8 mouse cellular contexts compared by ENCODE assay signal in the genomic region with DNA sequence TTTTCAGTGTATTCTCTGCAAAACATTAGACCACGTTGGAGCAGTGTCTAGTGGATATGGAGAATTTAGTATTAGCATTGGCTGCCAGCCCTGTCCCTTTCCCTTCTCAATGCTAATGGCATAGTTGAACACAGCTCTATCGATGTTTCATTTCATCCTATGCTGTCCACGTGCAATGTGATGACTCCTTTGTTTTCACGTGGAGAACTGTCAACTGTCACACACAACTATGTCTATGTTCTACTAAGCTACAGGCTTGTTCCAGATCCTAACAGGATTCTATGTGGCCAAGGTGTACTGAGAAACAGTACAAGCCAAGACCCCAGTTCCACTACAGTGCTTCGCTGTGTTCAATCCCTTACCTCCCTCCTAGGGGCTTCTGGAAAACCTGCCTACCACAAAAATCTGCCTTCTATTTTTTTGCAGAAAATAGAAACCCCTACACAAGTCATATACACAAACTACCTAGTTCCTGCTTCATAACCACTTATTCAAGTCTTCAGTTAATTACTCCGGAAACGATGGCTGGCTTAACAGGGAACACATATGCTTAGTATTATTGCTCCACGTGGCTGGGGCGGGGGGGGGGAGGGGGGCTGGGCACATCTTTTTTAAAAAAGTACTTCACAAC. TPM values are rescaled to one million over a fixed set of nuclear protein-coding genes. Genes with fewer than 3 reads are reported as not detected.
A peak's percentile ranks its signal among the peaks of the same experiment; 100 is the strongest.
DNase-seq lines count a peak whose midpoint lies in the region; ATAC-seq and TF ChIP-seq lines count a peak whose summit lies in the region.

No protein-coding gene starts in this region.

- 3% methylated on average over 9 of the region's 9 CpGs for WGBS in lung, embryonic 16.5 days
- 10% methylated on average over 9 of the region's 9 CpGs for WGBS in embryonic facial prominence, embryonic 12.5 days
- 19% methylated on average over 9 of the region's 9 CpGs for WGBS in limb, embryonic 10.5 days
- WGBS in olfactory bulb, adult 2 months, result 5% methylated on average over 9 of the region's 9 CpGs

- H3K27ac ChIP-seq in lung, embryonic 16.5 days (ENCODE audit: low read length), result no peak overlapping the region
- H3K27ac ChIP-seq in embryonic facial prominence, embryonic 12.5 days, result no peak overlapping the region
- peak overlapping the region; percentile 100 for H3K27ac ChIP-seq in limb, embryonic 10.5 days
- no peak overlapping the region for H3K27ac ChIP-seq in olfactory bulb, adult 2 months (ENCODE audit: insufficient read depth, low read depth, low read length)

- TF ChIP-seq POLR2A in olfactory bulb, adult 2 months (IDR thresholded peaks at IDR 0.05; ENCODE audit: insufficient read depth, low read depth, low read length), result no peak

- no peaks in the 10 kb centered on the region for H3K9me3 ChIP-seq in lung, embryonic 16.5 days (ENCODE audit: control insufficient read depth, low read length)
- H3K9me3 ChIP-seq in embryonic facial prominence, embryonic 12.5 days, result no peaks in the 10 kb centered on the region
- H3K9me3 ChIP-seq in limb, embryonic 10.5 days (replicated peaks), result no peaks in the 10 kb centered on the region

- peak overlapping the region; percentile 72 for H3K4me2 ChIP-seq in lung, embryonic 16.5 days (ENCODE audit: low read depth, low read length)
- H3K4me2 ChIP-seq in embryonic facial prominence, embryonic 12.5 days (replicated peaks), result peak overlapping the region; percentile 64

- H3K9ac ChIP-seq in lung, embryonic 16.5 days (ENCODE audit: low read length), result peak overlapping the region; percentile 99
- H3K9ac ChIP-seq in embryonic facial prominence, embryonic 12.5 days, result peak overlapping the region; percentile 99

- ATAC-seq in lung, embryonic 16.5 days (ENCODE audit: low read depth), result no peak
- ATAC-seq in embryonic facial prominence, embryonic 12.5 days (ENCODE audit: insufficient number of reproducible peaks, insufficient read depth, low FRiP score, low TSS enrichment), result no peak

- no peak for TF ChIP-seq CTCF in olfactory bulb, adult 2 months (IDR thresholded peaks at IDR 0.05; ENCODE audit: insufficient read depth, low read depth, low read length)

- DNase-seq in lung, postnatal 14 days, result no peak
- DNase-seq in limb, embryonic 10.5 days (ENCODE audit: low spot score), result no peak
- no peak for DNase-seq in thymus, postnatal 36 days
- no peak for DNase-seq in adrenal gland, adult 2 months
- no peak for DNase-seq in lung, adult 18-20 months

- H3K4me1 ChIP-seq in lung, embryonic 16.5 days (replicated peaks; ENCODE audit: control insufficient read depth, insufficient read depth, low read length), result peaks cover 35% of the 10 kb centered on the region
- peaks cover 31% of the 10 kb centered on the region for H3K4me1 ChIP-seq in embryonic facial prominence, embryonic 12.5 days
- H3K4me1 ChIP-seq in limb, embryonic 10.5 days, result peaks cover 38% of the 10 kb centered on the region
- peaks cover 5% of the 10 kb centered on the region; the same call in 1 of the 2 replicates for H3K4me1 ChIP-seq in olfactory bulb, adult 2 months (ENCODE audit: control insufficient read depth, insufficient read depth, low read length)

- no peaks in the 10 kb centered on the region for H3K27me3 ChIP-seq in lung, embryonic 16.5 days (ENCODE audit: control insufficient read depth, insufficient read depth, low read depth, low read length)
- H3K27me3 ChIP-seq in embryonic facial prominence, embryonic 12.5 days, result no peaks in the 10 kb centered on the region
- H3K27me3 ChIP-seq in limb, embryonic 10.5 days (ENCODE audit: low read depth, poor library complexity, severe bottlenecking), result no peaks in the 10 kb centered on the region

- H3K4me3 ChIP-seq in lung, embryonic 16.5 days (ENCODE audit: low read length), result peak overlapping the region; percentile 87
- H3K4me3 ChIP-seq in embryonic facial prominence, embryonic 12.5 days, result peak overlapping the region; percentile 88
- H3K4me3 ChIP-seq in limb, embryonic 10.5 days, result peak overlapping the region; percentile 94
- peak overlapping the region; percentile 96 for H3K4me3 ChIP-seq in olfactory bulb, adult 2 months (ENCODE audit: insufficient read depth, low read depth, low read length)

- H3K36me3 ChIP-seq in lung, embryonic 16.5 days (ENCODE audit: control insufficient read depth, insufficient read depth, low read length), result no peaks in the 10 kb centered on the region
- H3K36me3 ChIP-seq in embryonic facial prominence, embryonic 12.5 days, result no peaks in the 10 kb centered on the region
- no peaks in the 10 kb centered on the region for H3K36me3 ChIP-seq in limb, embryonic 10.5 days

RNA-seq across cellular contexts. Expression of a gene that starts 1.4 kb away (rescaled TPM):
- 116 and 120 TPM in 2 replicates for polyA plus RNA-seq in lung, embryonic 16.5 days (2015; fragmentation: Nextera tagmentation; extraction: Ambion mirVana)
- polyA plus RNA-seq in embryonic facial prominence, embryonic 12.5 days (2016; fragmentation: Nextera tagmentation; extraction: Ambion mirVana), result 209 and 217 TPM in 2 replicates
- polyA plus RNA-seq in limb, embryonic 10.5 days (2016; fragmentation: Nextera tagmentation; extraction: Ambion mirVana), result 164 and 175 TPM in 2 replicates
- polyA plus RNA-seq in olfactory bulb, adult 2 months (2012; ENCODE audit: insufficient read depth, insufficient read length, low replicate concordance, missing spikeins), result 1,185 TPM in 1 of 2 replicates, not detected in the other
- total RNA-seq in adrenal gland, adult 2 months (2021), result 10 to 100 TPM; 56.6 to 59.4 TPM
- polyA plus RNA-seq in adrenal gland, adult 2 months (2012; rRNA removed), result 29.7 and 31.6 TPM in 2 replicates

RNA-seq across cellular contexts. Expression of a gene that starts 27.9 kb away (rescaled TPM):
- polyA plus RNA-seq in lung, embryonic 16.5 days (2015; fragmentation: Nextera tagmentation; extraction: Ambion mirVana), result 15.1 and 20.4 TPM in 2 replicates
- 49.4 and 51.6 TPM in 2 replicates for polyA plus RNA-seq in embryonic facial prominence, embryonic 12.5 days (2016; fragmentation: Nextera tagmentation; extraction: Ambion mirVana)
- 27.3 and 28.5 TPM in 2 replicates for polyA plus RNA-seq in limb, embryonic 10.5 days (2016; fragmentation: Nextera tagmentation; extraction: Ambion mirVana)
- not detected in 2 replicates for polyA plus RNA-seq in olfactory bulb, adult 2 months (2012; ENCODE audit: insufficient read depth, insufficient read length, low replicate concordance, missing spikeins)
- 10 to 100 TPM; 15.1 to 18.0 TPM for total RNA-seq in adrenal gland, adult 2 months (2021)
- 17.5 and 23.9 TPM in 2 replicates for polyA plus RNA-seq in adrenal gland, adult 2 months (2012; rRNA removed)

Comparison
In these comparisons a context has a peak if more than half of its experiments do, and no peak if none do; other contexts are left out.
1. RNA of a gene that starts 27.9 kb away (polyA plus RNA-seq): 49.4 to 51.6 TPM in embryonic facial prominence, embryonic 12.5 days, 27.3 to 28.5 TPM in limb, embryonic 10.5 days, 15.1 to 20.4 TPM in lung, embryonic 16.5 days and 17.5 to 23.9 TPM in adrenal gland, adult 2 months; not detected in olfactory bulb, adult 2 months; every median in the first group is over 10 times any median in the second.
2. Peak in every context shown above with its lines, with median percentiles within 50 percentile points of each other: H3K4me3 ChIP-seq.